ENCODE assay signal across 15 mouse cellular contexts in the genomic region with DNA sequence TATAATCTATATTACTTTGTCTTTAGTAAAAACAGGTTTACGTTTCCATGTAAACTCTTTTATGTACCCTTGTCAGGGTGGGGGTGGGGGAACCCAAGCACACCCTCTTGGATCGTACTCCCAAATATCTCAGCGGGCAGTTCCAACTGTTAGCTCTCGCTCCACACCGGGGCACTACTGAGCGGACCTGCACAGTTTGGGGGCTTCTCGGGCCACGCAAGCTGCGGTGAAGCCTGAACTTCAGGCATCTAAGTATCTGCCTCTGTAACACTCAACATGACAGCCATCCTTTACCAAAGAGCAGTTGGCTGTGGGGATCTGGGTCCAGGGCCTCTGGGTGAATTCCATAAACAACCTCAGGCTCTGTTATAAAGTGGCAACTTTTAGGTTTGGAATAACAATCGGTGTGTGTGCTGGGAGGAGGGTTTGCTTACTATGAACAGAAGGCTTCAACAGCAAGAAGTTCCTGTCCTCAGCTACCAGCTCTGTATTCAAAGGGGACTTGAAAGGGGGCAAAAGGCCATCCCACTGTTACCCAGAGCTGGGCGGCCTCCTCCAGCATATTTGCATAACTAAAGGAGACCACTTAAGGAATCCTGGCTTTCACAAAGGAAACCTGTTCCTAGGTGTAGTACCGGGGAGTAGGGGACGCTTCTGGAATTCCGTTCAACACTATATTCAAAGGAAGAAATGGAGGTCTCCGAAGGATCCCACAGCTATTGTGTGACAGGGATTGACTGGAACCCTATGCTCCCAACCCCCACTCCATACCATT. TPM values are rescaled to one million over a fixed set of nuclear protein-coding genes. Genes with fewer than 3 reads are reported as not detected.
DNase-seq lines count a peak whose midpoint lies in the region; ATAC-seq and TF ChIP-seq lines count a peak whose summit lies in the region.
"Had no signal": no experiment of that assay in that cellular context is flagged by ENCODE, and none has a peak within 500 bp of the region (broad histone marks: within the 10 kb centered on the region; RNA-seq: fewer than 3 reads in every experiment).

No protein-coding gene starts in this region.

- peaks cover 33% of the 10 kb centered on the region for H3K27me3 ChIP-seq in hindbrain, embryonic 10.5 days (ENCODE audit: insufficient read depth, poor library complexity, severe bottlenecking)
- H3K27me3 ChIP-seq in hindbrain, embryonic 14.5 days (ENCODE audit: control insufficient read depth, insufficient read depth, low read length): no peaks in the 10 kb centered on the region
- no peaks in the 10 kb centered on the region for H3K27me3 ChIP-seq in lung, embryonic 16.5 days (ENCODE audit: control insufficient read depth, insufficient read depth, low read depth, low read length)
- H3K27me3 ChIP-seq in embryonic facial prominence, embryonic 13.5 days: peaks cover 3% of the 10 kb centered on the region; the same call in 1 of the 2 replicates

- no peak overlapping the region for H3K4me2 ChIP-seq in hindbrain, embryonic 14.5 days (replicated peaks)
- H3K4me2 ChIP-seq in lung, embryonic 16.5 days (ENCODE audit: low read depth, low read length): peak overlapping the region; percentile 21
- H3K4me2 ChIP-seq in embryonic facial prominence, embryonic 13.5 days: peak overlapping the region; percentile 14; the same call in 1 of the 2 replicates
- H3K4me2 ChIP-seq: midbrain, embryonic 12.5 days had no signal

- in situ Hi-C loops in ES-E14 (cut with MboI; ENCODE audit: low sequenced_read_pairs in 2 of 2, unreplicated experiment in 2 of 2): no loop called here

- H3K4me1 ChIP-seq in hindbrain, embryonic 10.5 days (replicated peaks): peaks cover 43% of the 10 kb centered on the region
- 0 out of 2 replicates have a peak, but pooled peaks cover 4% of the 10 kb centered on the region for H3K4me1 ChIP-seq in hindbrain, embryonic 14.5 days (replicated peaks; ENCODE audit: control insufficient read depth, insufficient read depth, low read length)
- H3K4me1 ChIP-seq in lung, embryonic 16.5 days (replicated peaks; ENCODE audit: control insufficient read depth, insufficient read depth, low read length): 0 out of 2 replicates have a peak, but pooled peaks cover 3% of the 10 kb centered on the region
- H3K4me1 ChIP-seq in ES-E14 (ENCODE audit: control insufficient read depth in 2 of 2, insufficient read depth in 2 of 2, low read length in 2 of 2, poor library complexity in 1 of 2): peaks cover 6 to 30% of the 10 kb centered on the region in 2 experiments; a peak in 3 of 4 replicates
- peaks cover 9% of the 10 kb centered on the region for H3K4me1 ChIP-seq in embryonic facial prominence, embryonic 13.5 days

- H3K9ac ChIP-seq in hindbrain, embryonic 14.5 days: no peak overlapping the region
- H3K9ac ChIP-seq in lung, embryonic 16.5 days (ENCODE audit: low read length): no peak overlapping the region
- peak overlapping the region; percentile 73; the same call in 1 of the 2 replicates for H3K9ac ChIP-seq in ES-E14 (ENCODE audit: insufficient read depth, low read depth, low read length, poor library complexity, severe bottlenecking)
- no peak overlapping the region for H3K9ac ChIP-seq in embryonic facial prominence, embryonic 13.5 days
- H3K9ac ChIP-seq: midbrain, embryonic 12.5 days had no signal

- H3K36me3 ChIP-seq in hindbrain, embryonic 10.5 days: peaks cover 7% of the 10 kb centered on the region; the same call in 1 of the 2 replicates
- no peaks in the 10 kb centered on the region for H3K36me3 ChIP-seq in hindbrain, embryonic 14.5 days (replicated peaks; ENCODE audit: control insufficient read depth, insufficient read depth)
- H3K36me3 ChIP-seq in lung, embryonic 16.5 days (ENCODE audit: control insufficient read depth, insufficient read depth, low read length): no peaks in the 10 kb centered on the region
- peaks cover 20% of the 10 kb centered on the region for H3K36me3 ChIP-seq in ES-E14 (ENCODE audit: control insufficient read depth, insufficient read depth, low read length, poor library complexity, severe bottlenecking)
- H3K36me3 ChIP-seq in embryonic facial prominence, embryonic 13.5 days: peaks cover 9% of the 10 kb centered on the region
- H3K36me3 ChIP-seq: midbrain, embryonic 12.5 days had no signal

- DNase-seq in hindbrain, embryonic 10.5 days (ENCODE audit: low spot score): peak; percentile 51
- DNase-seq in hindbrain, embryonic 14.5 days (ENCODE audit: low spot score): no peak
- DNase-seq in lung, postnatal 36 days: no peak
- peak; percentile 94 for DNase-seq in ES-E14 (ENCODE audit: low read depth, low spot score)
- DNase-seq: adrenal gland, postnatal 36 days; cerebellum, adult 9-10 months; heart, adult 11 months; kidney, adult 9 months; liver had no signal

- H3K27ac ChIP-seq in hindbrain, embryonic 10.5 days: peak overlapping the region; percentile 78
- no peak overlapping the region for H3K27ac ChIP-seq in hindbrain, embryonic 14.5 days
- H3K27ac ChIP-seq in lung, embryonic 16.5 days (ENCODE audit: low read length): peak overlapping the region; percentile 23; the same call in 1 of the 2 replicates
- H3K27ac ChIP-seq in ES-E14 (ENCODE audit: insufficient read depth, low read depth, low read length, poor library complexity, severe bottlenecking): peak overlapping the region; percentile 100
- no peak overlapping the region for H3K27ac ChIP-seq in embryonic facial prominence, embryonic 13.5 days
- H3K27ac ChIP-seq: midbrain, embryonic 12.5 days had no signal

- ATAC-seq in hindbrain, embryonic 14.5 days (ENCODE audit: low FRiP score): no peak
- ATAC-seq in lung, embryonic 16.5 days (ENCODE audit: low read depth): peak; percentile 57
- no peak for ATAC-seq in embryonic facial prominence, embryonic 13.5 days (ENCODE audit: insufficient number of reproducible peaks, insufficient read depth, low FRiP score, low TSS enrichment, low read depth)
- ATAC-seq in megakaryocyte, adult 5-6 weeks (ENCODE audit: poor library complexity, severe bottlenecking): no peak
- ATAC-seq: lung, postnatal 0 days had no signal

- H3K9me3 ChIP-seq in hindbrain, embryonic 10.5 days: no peaks in the 10 kb centered on the region
- no peaks in the 10 kb centered on the region for H3K9me3 ChIP-seq in hindbrain, embryonic 14.5 days (ENCODE audit: control insufficient read depth, low read length)
- H3K9me3 ChIP-seq in lung, embryonic 16.5 days (ENCODE audit: control insufficient read depth, low read length): no peaks in the 10 kb centered on the region
- H3K9me3 ChIP-seq in ES-E14 (ENCODE audit: control insufficient read depth, insufficient read depth, low read depth, low read length): no peaks in the 10 kb centered on the region
- H3K9me3 ChIP-seq in embryonic facial prominence, embryonic 13.5 days: no peaks in the 10 kb centered on the region
- H3K9me3 ChIP-seq: midbrain, embryonic 12.5 days had no signal

- peak overlapping the region; percentile 13; the same call in 1 of the 2 replicates for H3K4me3 ChIP-seq in hindbrain, embryonic 10.5 days
- H3K4me3 ChIP-seq in hindbrain, embryonic 14.5 days (replicated peaks; ENCODE audit: low read length): no peak overlapping the region
- no peak overlapping the region for H3K4me3 ChIP-seq in lung, embryonic 16.5 days (ENCODE audit: low read length)
- H3K4me3 ChIP-seq in ES-E14 (ENCODE audit: insufficient read depth in 1 of 2, low read depth in 1 of 2, low read length in 2 of 2, poor library complexity in 1 of 2, severe bottlenecking in 1 of 2): peak overlapping the region; percentile 47 to 54
- H3K4me3 ChIP-seq in embryonic facial prominence, embryonic 13.5 days: no peak overlapping the region
- H3K4me3 ChIP-seq: midbrain, embryonic 12.5 days had no signal

- WGBS in hindbrain, embryonic 10.5 days: 11% methylated on average over 15 of the region's 15 CpGs
- WGBS in hindbrain, embryonic 14.5 days: 11% methylated on average over 15 of the region's 15 CpGs
- WGBS in lung, embryonic 16.5 days: 30% methylated on average over 15 of the region's 15 CpGs
- 25% methylated on average over 15 of the region's 15 CpGs for WGBS in embryonic facial prominence, embryonic 13.5 days

TF ChIP-seq in ES-E14, 5 proteins besides CTCF, POLR2A, EP300 and RAD21:
- TF ChIP-seq HCFC1 (IDR thresholded peaks at IDR 0.05; ENCODE audit: borderline replicate concordance, insufficient read depth, low read length): peak; percentile 58; the same call in 1 of the 2 replicates
- peak; percentile 77; the same call in 1 of the 2 replicates for TF ChIP-seq CHD2 (IDR thresholded peaks at IDR 0.05; ENCODE audit: low read depth, low read length)
- no peak for TF ChIP-seq MAFK (IDR thresholded peaks at IDR 0.05; ENCODE audit: insufficient read depth, low read depth, low read length)
- no peak for TF ChIP-seq ZNF384 (IDR thresholded peaks at IDR 0.05; ENCODE audit: low read depth, low read length)
- TF ChIP-seq ZC3H11A (IDR thresholded peaks at IDR 0.05; ENCODE audit: borderline replicate concordance, low read depth, low read length): no peak

RNA-seq across cellular contexts. Expression of a gene that starts 8.1 kb away (rescaled TPM):
- 3.4 and 4.0 TPM in 2 replicates for polyA plus RNA-seq in hindbrain, embryonic 10.5 days (2016; fragmentation: Nextera tagmentation; extraction: Ambion mirVana)
- 7.5 and 8.3 TPM in 2 replicates for polyA plus RNA-seq in hindbrain, embryonic 14.5 days (2014; fragmentation: Nextera tagmentation; extraction: Ambion mirVana)
- 4.5 and 4.7 TPM in 2 replicates for polyA plus RNA-seq in lung, embryonic 16.5 days (2015; fragmentation: Nextera tagmentation; extraction: Ambion mirVana)
- 103 and 166 TPM in 2 replicates for total RNA-seq in ES-E14 (2012; rRNA removed)
- 6.0 and 6.7 TPM in 2 replicates for polyA plus RNA-seq in embryonic facial prominence, embryonic 13.5 days (2015; fragmentation: Nextera tagmentation; extraction: Ambion mirVana)
- 0.27 and 0.36 TPM in 2 replicates for total RNA-seq in megakaryocyte, adult 5-6 weeks (2015)
- total RNA-seq in megakaryocyte, adult 5-6 weeks (2017): not detected in 2 replicates
- total RNA-seq: gastrocnemius, adult 18-20 months had no signal

RNA-seq across cellular contexts. Expression of a gene that starts 48.5 kb away (rescaled TPM):
- 270 and 478 TPM in 2 replicates for polyA plus RNA-seq in hindbrain, embryonic 10.5 days (2016; fragmentation: Nextera tagmentation; extraction: Ambion mirVana)
- polyA plus RNA-seq in hindbrain, embryonic 14.5 days (2014; fragmentation: Nextera tagmentation; extraction: Ambion mirVana): 144 and 145 TPM in 2 replicates
- polyA plus RNA-seq in lung, embryonic 16.5 days (2015; fragmentation: Nextera tagmentation; extraction: Ambion mirVana): 315 and 344 TPM in 2 replicates
- 496 and 529 TPM in 2 replicates for total RNA-seq in ES-E14 (2012; rRNA removed)
- polyA plus RNA-seq in embryonic facial prominence, embryonic 13.5 days (2015; fragmentation: Nextera tagmentation; extraction: Ambion mirVana): 390 and 452 TPM in 2 replicates
- 150 and 167 TPM in 2 replicates for total RNA-seq in megakaryocyte, adult 5-6 weeks (2015)
- total RNA-seq in megakaryocyte, adult 5-6 weeks (2017): 156 and 194 TPM in 2 replicates

Comparison
In these comparisons a context has a peak if more than half of its experiments do, and no peak if none do; other contexts are left out.
1. DNase-seq: peak in hindbrain, embryonic 10.5 days (single experiment) and ES-E14 (single experiment); none in hindbrain, embryonic 14.5 days (single experiment) and lung, postnatal 36 days (single experiment).
2. H3K27ac ChIP-seq: peak in hindbrain, embryonic 10.5 days (single experiment), lung, embryonic 16.5 days (single experiment) and ES-E14 (single experiment); none in hindbrain, embryonic 14.5 days (single experiment) and embryonic facial prominence, embryonic 13.5 days (single experiment).
3. H3K4me3 ChIP-seq: peak in hindbrain, embryonic 10.5 days (single experiment) and ES-E14 (2 of 2); none in hindbrain, embryonic 14.5 days (single experiment), lung, embryonic 16.5 days (single experiment) and embryonic facial prominence, embryonic 13.5 days (single experiment).